Mouse (Mus musculus) right cerebral cortex, postnatal 14 days (tissue): ENCODE results near the gene Nrn1l.
A peak's percentile ranks its signal among the peaks of the same experiment; 100 is the strongest.

ENCODE experiments used
- DNase-seq: peaks from one replicate; pipeline ENCODE4 v3.0.0; 2022

The Nrn1l gene

DNA sequence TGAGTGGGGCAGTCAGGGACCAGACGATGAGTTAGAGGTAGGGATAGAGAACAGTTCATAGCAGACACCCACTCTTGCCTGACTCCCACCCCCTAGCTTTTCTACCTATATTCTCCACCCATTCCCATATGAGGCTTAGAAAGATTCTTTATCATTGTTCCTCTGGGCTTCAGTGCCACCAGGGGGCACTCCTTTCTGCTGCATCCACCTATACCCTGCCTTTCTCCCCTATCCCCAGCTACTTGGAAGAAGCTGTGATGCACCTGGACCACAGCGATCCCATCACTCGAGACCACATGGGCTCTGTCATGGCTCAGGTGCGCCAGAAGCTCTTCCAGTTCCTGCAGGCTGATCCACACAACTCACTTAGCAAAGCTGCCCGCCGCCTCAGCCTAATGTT, 935 bp upstream of the Nrn1l start:
- no peak for DNase-seq

DNA sequence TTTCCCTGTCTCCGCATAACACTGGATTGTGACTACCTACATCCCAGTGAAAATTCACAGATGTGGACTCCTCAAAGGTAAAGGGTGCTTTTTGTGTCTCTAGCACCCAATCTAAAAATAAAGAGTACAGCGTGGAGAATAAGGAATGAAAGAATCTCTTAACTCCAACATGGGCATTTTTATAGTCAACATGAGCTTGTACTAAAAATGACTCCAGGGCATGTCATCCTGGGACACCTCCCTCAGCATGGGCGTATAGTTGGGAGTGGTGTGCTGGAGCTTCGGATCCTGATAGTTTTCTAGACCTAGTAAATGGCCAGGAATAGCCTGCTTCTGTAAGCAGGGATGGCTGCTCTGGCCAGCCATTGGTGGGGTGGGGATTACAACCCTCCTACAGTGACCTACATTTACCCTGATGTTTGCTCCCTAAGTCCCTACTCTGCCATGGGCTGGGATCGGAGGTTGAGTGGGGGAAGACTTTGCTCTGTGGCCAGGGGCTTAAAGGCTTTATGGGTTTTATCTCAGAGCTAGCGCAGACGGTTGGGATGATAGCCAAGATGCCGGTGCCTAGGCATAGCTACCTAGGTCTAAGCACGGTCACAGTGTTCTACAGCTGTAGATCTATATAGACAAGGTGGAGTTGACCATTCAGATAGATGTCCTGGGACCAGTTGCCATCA, 4.6 kb downstream of the Nrn1l start:
- DNase-seq: no peak

DNA sequence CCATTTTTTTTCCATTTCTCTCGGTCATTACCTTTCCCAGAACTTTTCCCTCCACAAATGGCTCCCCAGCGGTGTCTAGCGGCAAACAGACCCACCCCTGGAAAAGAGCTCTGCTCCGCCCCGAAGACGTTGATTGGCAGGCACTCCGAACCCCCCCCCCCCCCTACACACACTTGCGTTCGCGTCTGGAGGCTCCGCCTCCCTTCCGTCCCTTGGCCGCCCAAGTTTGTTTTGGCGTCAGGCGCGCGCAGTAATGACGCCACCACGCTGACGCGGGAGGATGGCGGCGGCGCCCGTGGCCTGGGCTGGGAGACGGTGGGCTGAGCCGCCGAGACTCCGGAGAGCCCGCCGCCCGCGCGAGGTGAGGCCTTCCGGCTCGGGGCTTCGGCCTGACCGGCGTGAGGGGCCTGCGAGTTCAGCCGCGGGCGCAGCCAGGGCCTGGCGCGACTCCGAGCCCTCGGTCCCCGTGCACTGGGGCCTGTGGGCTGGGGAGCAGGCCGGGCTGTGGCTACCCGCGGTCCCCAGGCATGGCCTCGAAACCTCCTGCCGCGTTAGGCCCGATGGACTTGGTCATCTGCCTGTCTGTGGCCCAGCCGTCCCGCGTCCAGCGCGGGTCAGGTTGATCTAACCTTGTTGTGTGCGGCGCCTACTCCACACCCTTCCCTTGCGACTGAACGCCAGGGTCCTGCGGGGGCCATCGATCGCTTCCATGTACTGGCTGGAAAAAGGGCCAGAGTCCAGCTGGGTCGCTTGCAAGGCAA, 7.0 kb downstream of the Nrn1l start, which contains the start of gene Pskh1:
Pskh1 (plus strand) TSS at position 262 of the 761 bp plus-strand sequence.
- DNase-seq: peak; percentile 92

DNA sequence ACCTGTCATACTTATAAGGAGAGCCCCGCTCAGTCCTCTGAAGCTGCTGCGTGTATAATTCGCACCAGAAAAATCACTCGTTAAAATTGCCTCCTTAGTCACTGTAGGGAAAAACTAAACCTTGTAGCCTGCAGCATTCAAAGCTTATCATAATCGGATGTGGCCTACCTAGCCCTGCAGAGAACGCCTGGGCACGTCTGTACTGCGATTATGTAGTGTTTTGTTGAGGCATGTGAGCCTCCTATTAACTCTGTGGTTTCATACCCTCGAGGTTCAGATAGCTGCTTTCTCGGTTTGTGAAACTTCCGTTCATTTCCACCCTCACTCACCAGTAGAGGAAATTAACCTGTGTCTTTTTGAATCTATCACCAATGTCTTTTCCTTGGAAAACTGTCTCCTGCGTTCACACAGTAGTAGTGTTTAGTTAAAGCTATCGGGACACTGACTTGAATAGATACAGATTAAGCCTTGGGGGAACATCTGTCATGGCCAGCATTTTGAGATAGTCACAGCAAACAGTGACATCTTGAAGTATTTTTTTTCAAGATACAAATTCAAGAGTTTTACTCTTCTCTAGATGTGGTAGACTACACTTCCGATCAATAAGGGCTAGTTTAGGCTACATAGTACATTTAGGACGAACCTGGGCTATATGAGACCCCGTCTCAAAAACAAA, 7.7 kb downstream of the Nrn1l start:
- DNase-seq: no peak

DNA sequence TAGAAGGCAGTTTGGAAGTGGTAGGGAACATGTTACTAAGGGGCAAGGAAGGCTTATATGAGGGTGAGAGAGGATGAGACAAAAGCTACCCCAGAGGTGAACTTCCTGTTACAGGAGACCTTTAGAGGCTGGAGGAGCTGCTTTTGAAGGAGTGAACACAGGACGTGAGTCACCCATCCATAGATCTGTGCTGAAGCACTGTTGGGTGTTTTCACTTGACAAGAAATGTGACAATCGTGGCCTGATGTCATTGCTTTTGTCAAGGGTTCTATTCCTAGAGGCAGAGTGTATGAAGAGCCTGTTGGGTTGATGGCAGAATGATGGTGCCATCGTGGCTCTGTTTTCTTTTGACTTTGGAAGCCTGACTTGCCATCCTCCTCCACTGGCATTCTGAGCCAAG, 26.0 kb downstream of the Nrn1l start:
- DNase-seq: no peak

DNA sequence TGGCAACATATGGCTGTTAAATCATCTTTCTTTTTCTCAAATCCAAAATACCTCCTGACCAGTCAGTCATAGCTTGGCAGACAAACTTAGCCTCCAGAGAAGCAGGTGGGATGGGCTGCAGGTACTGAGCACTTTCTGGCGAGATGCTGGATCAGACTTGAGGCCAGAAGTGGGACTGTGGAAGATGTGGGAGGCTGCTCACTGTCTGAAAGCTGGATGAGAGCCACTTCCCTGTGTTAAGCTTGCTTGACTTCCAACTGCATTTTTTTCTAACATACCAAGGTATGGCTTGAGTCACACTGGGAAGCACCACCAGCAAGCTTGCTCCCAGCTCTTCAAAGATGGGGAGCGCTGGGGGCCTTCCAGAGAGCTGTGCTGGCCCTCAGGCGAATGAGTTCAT, 31.8 kb downstream of the Nrn1l start:
- DNase-seq: no peak

DNA sequence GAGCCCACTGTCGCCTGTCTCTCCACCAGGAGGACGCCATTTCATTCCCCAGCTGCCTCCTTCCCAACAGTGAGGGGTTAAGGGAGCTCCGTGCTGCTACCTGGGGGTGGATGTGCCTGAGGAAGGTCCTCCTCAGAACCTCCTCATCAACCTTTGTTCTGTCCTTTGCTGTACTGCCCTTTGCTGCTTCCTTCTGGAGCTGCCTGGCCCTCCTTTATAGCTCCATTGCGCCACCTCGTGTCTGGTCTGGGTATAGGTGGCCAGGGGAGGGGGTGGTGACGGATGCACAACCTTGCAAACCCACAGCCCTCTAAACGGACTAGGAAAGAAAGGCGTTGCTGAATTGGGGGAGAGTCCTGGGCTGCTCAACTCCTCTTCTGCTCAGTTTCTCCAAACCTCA, 37.2 kb downstream of the Nrn1l start:
- peak; percentile 84 for DNase-seq

DNA sequence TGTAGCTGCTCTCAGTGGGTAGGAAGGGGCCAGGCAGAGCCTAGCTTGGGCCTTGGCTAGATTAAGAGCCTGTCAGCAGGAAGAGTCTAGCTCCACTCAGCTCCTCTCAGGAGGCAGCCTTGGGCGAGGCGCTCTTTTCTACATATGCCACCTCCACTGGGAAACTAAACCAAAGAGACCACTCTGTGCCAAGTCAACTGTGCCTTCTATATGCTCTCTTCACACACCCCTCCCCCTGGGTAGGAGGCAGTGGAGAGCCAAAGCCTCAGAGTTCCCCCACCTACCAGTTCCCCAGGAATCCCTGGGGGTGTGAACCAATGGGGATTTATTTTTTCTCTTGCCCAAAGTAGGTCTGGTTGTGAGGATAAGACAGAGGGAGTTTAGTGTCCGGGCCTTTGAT, 37.9 kb downstream of the Nrn1l start:
- DNase-seq: no peak

DNA sequence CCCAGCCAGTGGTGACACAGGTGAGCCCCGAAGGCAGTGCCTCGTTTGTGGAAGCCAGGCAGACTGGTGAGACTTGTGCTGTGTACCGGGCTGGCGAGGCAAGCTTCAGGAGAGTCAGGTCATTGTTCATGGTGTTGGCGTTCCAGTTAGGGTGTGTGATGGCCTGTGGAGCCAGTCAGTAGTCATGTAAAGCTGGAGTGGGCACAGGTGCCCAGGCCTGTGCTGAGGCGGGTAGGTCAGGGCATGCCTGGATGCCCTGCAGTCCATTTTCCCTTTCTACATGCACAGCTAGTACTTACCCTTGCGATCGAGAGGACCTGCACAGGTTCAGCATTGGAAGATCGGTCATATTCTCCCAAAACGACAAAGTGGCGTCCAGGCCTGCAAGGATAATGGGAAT, 39.2 kb downstream of the Nrn1l start:
- DNase-seq: no peak

DNA sequence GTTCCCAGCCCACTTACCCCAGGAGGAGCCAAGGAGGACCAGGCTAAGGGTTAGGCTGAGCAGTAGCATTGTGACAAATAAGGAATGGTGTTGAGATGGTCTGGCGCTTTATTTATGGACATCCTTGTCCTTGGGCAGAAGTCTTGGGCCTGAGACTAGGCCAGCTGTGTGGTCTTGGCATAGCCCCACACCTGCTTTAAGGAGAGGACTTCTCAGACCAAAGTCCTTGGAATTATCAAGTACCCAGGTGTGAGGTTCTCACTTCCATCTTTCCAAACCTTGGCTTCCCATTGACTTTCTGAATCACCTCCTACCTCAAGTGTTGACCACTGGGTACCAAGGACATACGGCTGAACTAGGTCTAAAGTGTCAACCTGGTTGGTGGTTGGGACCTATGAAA, 40.4 kb downstream of the Nrn1l start, which contains the start of gene Ctrl:
Ctrl (minus strand) TSS at position 101 of the 400 bp plus-strand sequence.
- no peak for DNase-seq

DNA sequence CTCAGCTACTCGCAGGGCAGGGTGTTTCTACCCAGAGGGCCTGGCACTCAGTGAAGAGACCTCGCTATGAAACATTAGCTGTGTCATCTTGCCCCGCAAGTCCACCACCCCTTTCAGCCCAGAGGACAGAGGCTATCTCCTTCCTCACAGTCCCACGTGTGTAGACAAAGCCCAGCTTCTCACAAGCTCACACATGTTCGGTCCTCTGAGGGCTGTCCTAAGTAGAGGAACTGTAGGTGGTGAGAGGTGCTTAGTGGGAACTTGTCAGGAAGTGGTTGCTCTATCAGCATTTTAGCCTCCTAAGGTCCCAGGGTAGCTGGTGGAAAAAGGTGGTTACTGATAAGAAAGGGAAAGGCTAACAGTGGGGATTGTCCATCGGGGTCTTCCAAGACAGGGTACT, 41.7 kb downstream of the Nrn1l start:
- no peak for DNase-seq

DNA sequence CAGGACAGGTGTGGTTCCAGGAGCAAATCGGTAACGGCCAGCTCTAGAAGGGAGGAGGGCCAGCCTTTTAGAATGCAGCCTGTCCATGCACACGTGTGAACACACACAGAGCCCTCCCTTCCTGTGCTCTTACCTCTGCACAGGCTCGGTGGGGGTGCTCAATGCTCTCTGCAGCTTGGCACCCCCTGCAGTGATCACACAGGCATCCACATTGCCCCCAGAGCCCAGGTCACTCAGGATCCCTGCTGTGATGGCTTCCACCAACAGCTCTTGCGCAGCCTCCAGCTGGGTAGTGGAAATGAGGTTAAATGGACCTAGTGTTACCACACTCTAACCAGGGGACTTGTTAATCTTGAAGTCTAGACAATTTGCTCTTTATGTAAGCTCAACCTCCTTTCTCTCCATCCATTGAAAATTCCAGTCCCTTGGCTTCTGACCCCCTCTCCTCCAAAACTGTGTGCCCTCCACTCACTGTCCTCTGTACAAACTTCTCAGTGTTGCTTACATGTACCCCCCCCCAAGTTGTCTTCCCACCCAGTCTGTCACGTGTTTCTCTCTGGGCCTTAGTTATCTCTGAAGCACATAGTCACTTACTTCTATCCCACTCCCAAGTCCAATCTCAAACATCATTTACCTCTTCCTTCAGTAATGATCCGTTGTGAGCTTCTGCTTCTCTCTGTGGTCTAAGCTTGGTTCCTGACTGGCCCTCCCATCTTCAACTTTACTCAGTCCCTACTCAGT, 42.7 kb downstream of the Nrn1l start:
- no peak for DNase-seq

DNA sequence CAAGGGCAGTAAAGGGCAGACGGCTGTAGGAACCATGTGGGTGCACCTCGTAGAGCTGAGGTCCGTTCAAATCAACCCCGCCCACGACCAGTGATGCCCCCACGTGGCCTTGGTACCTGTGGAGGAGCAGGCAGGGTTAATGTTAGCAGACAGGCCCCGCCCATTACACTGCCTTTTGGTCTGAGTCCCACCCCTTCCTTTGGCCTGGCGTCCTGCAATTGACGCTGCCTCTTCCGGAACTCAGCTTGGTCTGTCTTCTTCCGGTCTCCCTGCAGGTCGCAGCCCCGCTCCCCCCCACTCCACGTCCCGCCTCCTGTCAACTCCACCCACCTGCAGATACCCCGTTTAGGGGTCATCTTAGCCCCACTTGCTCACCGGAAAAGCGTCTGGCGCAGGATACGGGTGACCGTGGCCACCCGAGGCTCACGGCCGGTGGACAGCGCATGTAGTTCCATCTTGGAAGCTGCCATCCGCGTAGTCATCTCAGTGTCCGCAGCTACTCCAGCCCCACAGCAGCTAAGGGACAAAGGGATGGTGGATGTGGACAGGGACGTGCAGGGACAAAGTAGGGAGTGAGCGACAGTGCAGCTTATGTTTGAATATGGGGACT, 43.6 kb downstream of the Nrn1l start:
- DNase-seq: peak; percentile 77

DNA sequence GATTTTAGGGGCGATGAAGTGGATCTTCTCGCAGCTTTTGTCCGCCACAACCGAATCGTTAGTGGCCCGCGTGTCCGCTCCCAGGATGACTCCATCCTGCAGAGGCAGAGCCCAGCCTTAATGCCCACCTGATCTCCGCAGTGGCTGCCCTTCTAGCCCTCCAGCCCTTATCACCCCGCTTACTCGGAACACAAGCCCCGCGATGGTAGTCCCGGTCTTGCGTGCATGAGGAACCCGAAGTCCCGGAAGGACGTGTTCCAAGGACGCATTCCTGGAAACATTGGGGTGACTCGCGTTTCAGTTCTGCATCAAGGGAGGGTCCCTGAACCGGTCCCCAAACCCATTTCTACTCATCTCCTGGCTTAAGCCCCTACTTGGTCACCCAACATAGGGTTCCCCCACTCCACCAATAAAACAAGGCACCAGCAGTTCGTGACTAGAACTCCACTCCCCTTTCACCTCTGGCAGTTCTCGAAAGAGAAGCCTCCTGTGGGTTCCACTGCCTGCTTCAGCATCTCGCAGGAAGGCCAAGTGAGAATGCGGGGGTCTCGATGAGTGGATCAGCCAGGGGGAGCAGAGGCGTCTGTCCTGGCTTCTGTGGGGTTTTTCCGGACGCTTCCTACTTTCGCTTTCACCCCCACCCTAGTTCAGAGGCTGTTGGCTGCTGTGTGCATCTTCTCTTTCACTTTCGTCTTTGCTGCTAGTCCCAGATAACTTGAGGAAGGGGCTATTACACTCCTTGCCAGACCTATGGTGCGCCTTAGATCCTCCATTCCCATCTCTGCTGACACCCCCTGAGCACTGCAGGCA, 44.3 kb downstream of the Nrn1l start:
- DNase-seq: peak; percentile 43

DNA sequence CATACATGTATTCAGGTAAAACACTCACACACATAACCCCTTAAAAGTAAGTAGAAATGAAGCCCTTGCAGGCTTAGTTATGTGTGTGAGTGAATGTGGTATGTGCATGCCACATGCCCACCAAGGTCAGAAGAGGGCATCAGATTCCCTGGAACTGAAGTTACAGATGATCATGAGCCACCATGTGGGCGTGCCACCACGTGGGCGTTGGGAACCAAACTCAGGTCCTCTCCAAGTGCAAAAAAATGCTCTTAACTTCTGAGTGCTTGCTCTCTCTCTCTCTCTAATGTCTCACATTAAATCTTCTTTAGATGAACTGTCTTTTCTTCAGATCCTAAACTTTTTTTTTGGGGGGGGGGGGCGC, 44.9 kb downstream of the Nrn1l start, which contains the start of gene Psmb10:
Psmb10 (minus strand) TSS at position 139 of the 364 bp plus-strand sequence.
- no peak for DNase-seq

DNA sequence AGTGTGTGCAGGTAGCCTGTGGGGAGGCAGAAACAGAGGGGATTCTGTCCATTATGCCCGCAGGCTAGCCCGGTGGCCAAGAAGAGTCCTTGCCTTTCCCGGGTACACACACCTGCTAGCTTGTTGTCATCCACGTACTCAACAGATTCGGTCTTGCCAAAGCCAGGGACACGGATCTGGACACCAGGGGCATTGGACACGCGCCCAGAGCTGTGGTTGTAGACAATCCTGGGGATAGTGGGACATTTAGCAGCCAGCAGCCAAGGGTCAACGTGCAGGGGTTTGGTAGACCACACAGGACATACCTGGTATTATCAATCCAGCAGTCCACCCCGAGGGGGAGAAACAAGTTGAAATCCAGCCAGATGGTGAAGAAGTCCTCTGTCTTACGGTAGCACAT, 48.7 kb downstream of the Nrn1l start:
- no peak for DNase-seq

DNA sequence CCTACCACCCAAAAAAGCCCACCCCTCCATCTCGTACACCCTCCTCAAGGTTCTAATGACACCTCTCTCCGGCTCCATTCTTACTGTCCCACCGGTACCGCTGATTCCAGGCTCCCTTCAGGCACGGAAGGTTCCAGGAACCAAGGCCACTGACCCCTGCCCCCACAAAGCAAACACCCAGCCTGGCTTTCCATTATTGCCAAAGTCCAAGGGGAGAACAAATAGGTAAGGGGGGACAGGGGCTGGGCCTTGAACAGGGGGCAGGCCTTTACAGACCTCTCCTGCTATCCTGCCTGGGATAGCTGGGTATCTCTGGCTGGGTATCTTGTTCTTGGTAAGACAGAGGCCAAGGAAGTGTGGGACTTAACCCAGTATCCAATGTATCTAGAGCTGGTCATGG, 49.2 kb downstream of the Nrn1l start:
- no peak for DNase-seq

DNA sequence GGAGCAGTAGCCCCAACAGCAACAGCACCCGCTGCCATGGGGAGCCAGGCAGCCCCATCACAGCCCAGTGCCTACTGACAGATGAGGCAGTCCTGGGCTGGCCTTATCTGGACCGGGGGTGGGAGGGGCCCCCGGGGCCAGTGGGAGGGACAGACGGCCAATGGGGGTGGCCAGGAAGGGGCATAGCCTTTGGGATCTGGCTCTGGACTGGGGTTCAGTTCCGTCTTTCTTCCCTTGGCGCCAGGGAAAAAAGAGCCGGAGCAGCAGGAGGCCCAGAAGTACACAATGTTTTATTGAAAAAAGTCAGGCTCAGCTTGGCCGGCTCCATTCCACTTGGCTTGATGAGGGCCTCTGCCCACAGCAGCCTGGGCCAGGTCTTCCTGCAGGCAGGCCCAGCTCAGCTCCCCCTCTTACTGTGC, 50.0 kb downstream of the Nrn1l start, which contains the start of gene Lcat:
Lcat (minus strand) TSS at position 62 of the 419 bp plus-strand sequence.
- no peak for DNase-seq
